Mouse (Mus musculus): ENCODE results near the gene Hmga2. TPM values are rescaled to one million over a fixed set of nuclear protein-coding genes. Genes with fewer than 3 reads are reported as not detected.

Hmga2 gene
- total and polyA plus RNA-seq, 3 experiments: 0.33 to 0.60 TPM; not detected in 1

DNA sequence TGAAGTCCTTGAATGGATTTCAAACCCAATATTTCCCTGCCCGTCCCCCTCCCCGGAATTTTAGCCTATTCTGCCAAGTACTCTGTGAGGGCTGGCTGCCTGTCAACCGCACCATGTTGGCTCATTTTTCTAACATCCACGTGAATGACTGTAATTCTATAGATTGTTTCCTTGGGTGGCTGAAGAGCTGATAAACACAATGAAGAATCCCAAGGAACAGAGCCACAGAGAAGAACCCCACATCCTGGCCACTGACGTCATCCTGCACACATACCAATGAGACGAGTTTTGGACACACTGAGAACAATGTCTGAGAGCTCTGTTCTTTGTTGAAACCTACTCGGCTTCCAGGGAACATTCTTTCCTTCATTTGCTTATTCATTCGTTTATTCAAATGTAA, 74.5 kb downstream of the Hmga2 start:
- Histone ChIP-seq H3K4me1 (ENCODE audit: insufficient read depth, low read depth, low read length) (no peaks in the 10 kb centered on the region), H3K36me3 (replicated peaks) (no peaks in the 10 kb centered on the region), H3K27me3 (ENCODE audit: insufficient read depth, low read length) (no peaks in the 10 kb centered on the region), H3K4me3 (ENCODE audit: low read depth, low read length) (no peak overlapping the region), H3K9me3 (replicated peaks) (peaks cover 58% of the 10 kb centered on the region)
- DNase-seq (ENCODE audit: low spot score) (no peak), ATAC-seq (ENCODE audit: extremely low read depth, insufficient number of reproducible peaks, low FRiP score, poor library complexity, severe bottlenecking) (no peak)
- no peak for TF ChIP-seq POLR2AphosphoS5 (IDR thresholded peaks at IDR 0.05; ENCODE audit: insufficient replicate concordance, low read depth, low read length)
- TF ChIP-seq GATA1 (IDR thresholded peaks at IDR 0.05; ENCODE audit: borderline replicate concordance, low read length): no peak
- no peak for TF ChIP-seq GATA2 (IDR thresholded peaks at IDR 0.05; ENCODE audit: borderline replicate concordance, low read depth, low read length)
- no peak for TF ChIP-seq TAL1 (conservative IDR thresholded peaks at IDR 0.05; ENCODE audit: low read depth, low read length)
- no peak for TF ChIP-seq CTCF (IDR thresholded peaks at IDR 0.05; ENCODE audit: low read depth, low read length)

DNA sequence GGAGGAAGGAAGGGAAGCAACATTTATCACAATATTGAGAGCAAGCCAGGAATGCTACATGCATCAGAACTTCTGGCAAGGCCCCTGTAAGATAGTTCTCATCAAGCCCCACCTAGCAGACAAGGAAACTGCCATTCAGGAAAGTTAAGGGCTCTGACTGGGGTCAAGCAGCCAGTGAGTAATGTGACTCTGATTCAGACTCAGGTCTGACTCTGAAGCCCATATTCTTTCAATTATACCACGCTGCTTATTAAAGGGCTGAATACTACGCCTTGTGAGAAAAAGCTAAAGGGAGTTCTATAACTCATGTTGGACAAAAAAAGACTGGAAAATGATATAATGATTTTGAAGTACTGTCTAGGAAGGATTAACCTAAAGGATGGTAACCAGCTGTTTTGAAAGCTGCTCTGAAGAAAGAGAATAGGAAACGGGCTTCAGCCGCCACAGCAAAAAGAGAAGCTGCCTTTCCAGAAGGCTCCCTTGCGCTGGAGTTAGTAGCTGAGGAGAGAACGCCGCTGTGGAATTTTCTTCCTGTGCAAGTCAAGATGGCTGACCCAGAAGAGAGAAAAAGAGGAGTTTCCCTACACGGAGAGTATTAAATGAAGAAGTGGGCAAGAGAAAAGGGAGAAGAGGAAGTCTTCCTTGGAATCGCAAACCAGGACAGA, 76.3 kb downstream of the Hmga2 start:
- DNase-seq (ENCODE audit: low spot score) (no peak), ATAC-seq (ENCODE audit: extremely low read depth, insufficient number of reproducible peaks, low FRiP score, poor library complexity, severe bottlenecking) (no peak)
- H3K4me1 ChIP-seq (ENCODE audit: insufficient read depth, low read depth, low read length): no peaks in the 10 kb centered on the region
- TF ChIP-seq CTCF (IDR thresholded peaks at IDR 0.05; ENCODE audit: low read depth, low read length) (no peak), POLR2AphosphoS5 (IDR thresholded peaks at IDR 0.05; ENCODE audit: insufficient replicate concordance, low read depth, low read length) (no peak), GATA1 (IDR thresholded peaks at IDR 0.05; ENCODE audit: borderline replicate concordance, low read length) (no peak), TAL1 (conservative IDR thresholded peaks at IDR 0.05; ENCODE audit: low read depth, low read length) (no peak)
- peaks cover 54% of the 10 kb centered on the region for H3K9me3 ChIP-seq (replicated peaks)
- H3K36me3 ChIP-seq (replicated peaks): no peaks in the 10 kb centered on the region
- H3K27me3 ChIP-seq (ENCODE audit: insufficient read depth, low read length): no peaks in the 10 kb centered on the region
- H3K4me3 ChIP-seq (ENCODE audit: low read depth, low read length): no peak overlapping the region

DNA sequence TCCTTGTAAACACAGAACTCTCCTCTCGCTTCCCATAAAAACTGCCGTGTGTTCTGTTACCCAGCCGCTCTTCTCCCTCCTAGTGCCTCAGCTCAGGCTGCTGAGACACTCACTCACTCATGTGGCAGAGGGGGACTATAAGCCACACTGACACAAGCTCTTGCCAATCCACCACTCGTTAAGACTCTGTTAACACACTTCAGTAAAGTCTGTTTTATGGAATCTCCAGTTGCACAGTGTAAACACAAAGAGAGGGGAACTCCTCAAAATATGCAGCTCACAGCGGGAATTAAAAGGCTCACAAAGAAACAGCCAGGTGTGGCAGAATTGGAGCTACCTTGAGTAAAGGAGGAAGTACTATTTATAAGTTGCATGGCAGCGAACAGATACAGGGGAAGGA, 77.5 kb downstream of the Hmga2 start:
- no peak overlapping the region for H3K4me3 ChIP-seq (ENCODE audit: low read depth, low read length)
- DNase-seq (ENCODE audit: low spot score) (no peak), ATAC-seq (ENCODE audit: extremely low read depth, insufficient number of reproducible peaks, low FRiP score, poor library complexity, severe bottlenecking) (no peak)
- H3K4me1 ChIP-seq (ENCODE audit: insufficient read depth, low read depth, low read length): no peaks in the 10 kb centered on the region
- H3K36me3 ChIP-seq (replicated peaks): no peaks in the 10 kb centered on the region
- H3K27me3 ChIP-seq (ENCODE audit: insufficient read depth, low read length): no peaks in the 10 kb centered on the region
- TF ChIP-seq TAL1 (conservative IDR thresholded peaks at IDR 0.05; ENCODE audit: low read depth, low read length): no peak
- TF ChIP-seq GATA2 (IDR thresholded peaks at IDR 0.05; ENCODE audit: borderline replicate concordance, low read depth, low read length): no peak
- no peak for TF ChIP-seq CTCF (IDR thresholded peaks at IDR 0.05; ENCODE audit: low read depth, low read length)
- TF ChIP-seq POLR2AphosphoS5 (IDR thresholded peaks at IDR 0.05; ENCODE audit: insufficient replicate concordance, low read depth, low read length): no peak
- TF ChIP-seq GATA1 (IDR thresholded peaks at IDR 0.05; ENCODE audit: borderline replicate concordance, low read length): no peak
- H3K9me3 ChIP-seq (replicated peaks): peaks cover 53% of the 10 kb centered on the region

DNA sequence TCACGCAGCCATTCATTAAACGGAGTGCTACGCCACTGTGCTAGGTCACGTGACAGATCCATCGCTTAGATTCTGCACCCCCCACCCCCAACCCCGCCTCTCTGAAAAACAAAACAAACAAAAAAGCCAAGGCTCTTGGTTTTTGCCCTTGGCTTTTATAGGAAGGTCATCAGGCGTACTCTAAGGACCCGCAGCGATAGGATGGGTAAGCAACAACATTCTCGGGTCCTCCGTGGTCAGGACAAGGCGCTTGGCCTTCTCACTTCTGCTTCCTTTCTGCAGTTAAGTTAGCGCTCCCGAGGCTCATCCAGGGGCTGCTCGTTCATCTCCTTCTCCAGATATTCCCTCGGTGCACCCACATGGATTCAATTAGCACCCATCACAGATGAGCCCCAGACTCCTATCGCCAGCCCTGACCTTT, 79.0 kb downstream of the Hmga2 start:
- peaks cover 52% of the 10 kb centered on the region for H3K9me3 ChIP-seq (replicated peaks)
- H3K4me3 ChIP-seq (ENCODE audit: low read depth, low read length): no peak overlapping the region
- ATAC-seq (ENCODE audit: extremely low read depth, insufficient number of reproducible peaks, low FRiP score, poor library complexity, severe bottlenecking) (no peak), DNase-seq (ENCODE audit: low spot score) (no peak)
- TF ChIP-seq GATA1 (IDR thresholded peaks at IDR 0.05; ENCODE audit: borderline replicate concordance, low read length): no peak
- TF ChIP-seq POLR2AphosphoS5 (IDR thresholded peaks at IDR 0.05; ENCODE audit: insufficient replicate concordance, low read depth, low read length): no peak
- no peak for TF ChIP-seq GATA2 (IDR thresholded peaks at IDR 0.05; ENCODE audit: borderline replicate concordance, low read depth, low read length)
- no peak for TF ChIP-seq CTCF (IDR thresholded peaks at IDR 0.05; ENCODE audit: low read depth, low read length)
- no peak for TF ChIP-seq TAL1 (conservative IDR thresholded peaks at IDR 0.05; ENCODE audit: low read depth, low read length)
- no peaks in the 10 kb centered on the region for H3K27me3 ChIP-seq (ENCODE audit: insufficient read depth, low read length)
- H3K4me1 ChIP-seq (ENCODE audit: insufficient read depth, low read depth, low read length): no peaks in the 10 kb centered on the region
- H3K36me3 ChIP-seq (replicated peaks): no peaks in the 10 kb centered on the region

DNA sequence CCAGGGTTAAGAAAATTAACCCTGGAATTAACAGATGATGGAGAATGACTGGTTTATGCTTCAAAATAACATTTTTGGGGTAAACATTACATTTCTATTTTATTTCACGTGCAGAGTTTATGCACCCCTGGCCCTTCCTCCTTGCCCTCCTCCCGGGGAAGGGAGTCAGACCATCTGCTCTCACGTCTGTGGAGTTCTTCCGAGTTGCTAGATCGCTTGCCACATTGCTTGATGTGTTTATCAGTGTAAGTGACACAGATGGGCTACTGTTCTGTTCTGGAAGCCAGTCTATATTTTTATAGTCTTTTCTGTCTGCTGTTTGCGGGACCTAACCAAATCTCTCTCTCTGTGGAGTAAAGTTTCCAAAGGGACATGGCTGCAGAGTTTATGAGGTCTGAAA, 80.7 kb downstream of the Hmga2 start:
- no peak for ATAC-seq (ENCODE audit: extremely low read depth, insufficient number of reproducible peaks, low FRiP score, poor library complexity, severe bottlenecking)
- peaks cover 52% of the 10 kb centered on the region for H3K9me3 ChIP-seq (replicated peaks)
- H3K27me3 ChIP-seq (ENCODE audit: insufficient read depth, low read length): no peaks in the 10 kb centered on the region
- H3K4me3 ChIP-seq (ENCODE audit: low read depth, low read length): no peak overlapping the region
- no peaks in the 10 kb centered on the region for H3K4me1 ChIP-seq (ENCODE audit: insufficient read depth, low read depth, low read length)
- no peaks in the 10 kb centered on the region for H3K36me3 ChIP-seq (replicated peaks)
- TF ChIP-seq GATA1 (IDR thresholded peaks at IDR 0.05; ENCODE audit: borderline replicate concordance, low read length) (no peak), POLR2AphosphoS5 (IDR thresholded peaks at IDR 0.05; ENCODE audit: insufficient replicate concordance, low read depth, low read length) (no peak), TAL1 (conservative IDR thresholded peaks at IDR 0.05; ENCODE audit: low read depth, low read length) (no peak), CTCF (IDR thresholded peaks at IDR 0.05; ENCODE audit: low read depth, low read length) (no peak)
- no peak for DNase-seq (ENCODE audit: low spot score)

DNA sequence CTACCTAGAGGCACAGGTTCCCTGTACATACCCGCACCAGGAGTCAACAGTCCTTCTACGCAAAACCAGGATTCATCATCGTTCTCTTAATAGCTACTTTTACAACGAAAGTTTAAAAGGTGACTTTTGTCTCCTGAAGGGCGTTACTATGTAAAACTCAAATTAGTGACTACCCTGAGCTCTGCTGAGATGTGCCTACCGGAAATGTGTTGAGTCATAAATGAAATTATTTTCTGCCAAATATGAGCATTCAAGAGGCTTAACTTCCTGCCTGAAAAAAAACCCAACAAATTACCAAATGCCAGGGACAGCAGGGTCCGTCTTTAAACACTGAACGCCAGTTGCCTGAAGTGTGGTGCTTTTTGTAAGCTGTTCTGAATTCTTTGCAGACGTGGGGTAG, 81.5 kb downstream of the Hmga2 start:
- ATAC-seq (ENCODE audit: extremely low read depth, insufficient number of reproducible peaks, low FRiP score, poor library complexity, severe bottlenecking) (no peak), DNase-seq (ENCODE audit: low spot score) (no peak)

More for the DNA sequence above, 81.5 kb downstream of the Hmga2 start:
- H3K9me3 ChIP-seq (replicated peaks): peaks cover 49% of the 10 kb centered on the region
- no peak for TF ChIP-seq GATA1 (IDR thresholded peaks at IDR 0.05; ENCODE audit: borderline replicate concordance, low read length)
- no peak for TF ChIP-seq TAL1 (conservative IDR thresholded peaks at IDR 0.05; ENCODE audit: low read depth, low read length)
- TF ChIP-seq GATA2 (IDR thresholded peaks at IDR 0.05; ENCODE audit: borderline replicate concordance, low read depth, low read length): no peak
- TF ChIP-seq CTCF (IDR thresholded peaks at IDR 0.05; ENCODE audit: low read depth, low read length): no peak
- no peak for TF ChIP-seq POLR2AphosphoS5 (IDR thresholded peaks at IDR 0.05; ENCODE audit: insufficient replicate concordance, low read depth, low read length)
- no peak overlapping the region for H3K4me3 ChIP-seq (ENCODE audit: low read depth, low read length)
- no peaks in the 10 kb centered on the region for H3K4me1 ChIP-seq (ENCODE audit: insufficient read depth, low read depth, low read length)
- no peaks in the 10 kb centered on the region for H3K36me3 ChIP-seq (replicated peaks)
- H3K27me3 ChIP-seq (ENCODE audit: insufficient read depth, low read length): no peaks in the 10 kb centered on the region
